Mouse (Mus musculus) activated CD4-positive, CD25-positive, alpha-beta regulatory T cell, adult 4 months (primary cell): ENCODE measurements around the gene Myadml2. TPM values are rescaled to one million over a fixed set of nuclear protein-coding genes. Genes with fewer than 3 reads are reported as not detected.
A peak's percentile ranks its signal among the peaks of the same experiment; 100 is the strongest.
"Not testable (repeated sequence)": the region's sequence is repeated elsewhere in the genome, so short reads cannot be mapped to it uniquely, and the experiment has no call there.

ENCODE experiments used
- ATAC-seq: one replicate; pipeline ENCODE4 v1.8.0; 2017
- polyA plus RNA-seq, 2 experiments: library from polyadenylated mRNA; unstranded; fragments of 100-300 nt; shearing (Covaris generic); gene quantifications; one replicate each; pipeline ENCODE4 v1.2.1; 2017

Gene Myadml2
- polyA plus RNA-seq, result not detected

DNA sequence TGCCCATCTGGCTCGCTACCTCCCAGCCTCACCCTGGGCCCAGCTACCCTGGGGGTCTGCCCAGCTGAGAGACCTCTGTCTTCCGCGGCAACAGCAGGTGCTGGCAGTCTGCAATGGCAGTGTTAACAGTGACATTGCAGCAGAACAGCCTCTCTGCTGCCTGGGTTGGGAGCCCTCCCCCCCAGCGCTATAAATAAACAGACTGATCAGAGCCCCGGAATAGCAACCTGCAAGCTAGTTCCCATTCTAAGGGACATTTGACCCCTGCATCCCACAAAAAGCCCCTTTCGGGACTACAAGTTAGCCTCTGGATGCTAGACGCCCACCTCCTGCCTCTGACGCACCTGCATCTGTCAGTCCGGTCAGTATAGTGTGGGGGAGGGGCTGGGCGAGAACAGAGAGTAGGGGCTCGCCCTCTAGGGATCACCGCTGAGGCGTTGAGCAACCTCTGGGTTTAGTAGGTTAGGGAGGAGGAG lies at the start of gene Myadml2:
TSS of gene Myadml2 (minus strand) at position 158 of the 476 bp plus-strand sequence.
- ATAC-seq, result no peak

GRCm38 (mm10) chr11:120697741-120698140 lies 49.8 kb upstream of the Myadml2 start:
- ATAC-seq, result no peak

- ATAC-seq, result no peak
Measured at GRCm38 (mm10) chr11:120696568-120696967, 48.6 kb upstream of the Myadml2 start.

- no peak for ATAC-seq
Measured at GRCm38 (mm10) chr11:120695641-120696040, 47.7 kb upstream of the Myadml2 start.

DNA sequence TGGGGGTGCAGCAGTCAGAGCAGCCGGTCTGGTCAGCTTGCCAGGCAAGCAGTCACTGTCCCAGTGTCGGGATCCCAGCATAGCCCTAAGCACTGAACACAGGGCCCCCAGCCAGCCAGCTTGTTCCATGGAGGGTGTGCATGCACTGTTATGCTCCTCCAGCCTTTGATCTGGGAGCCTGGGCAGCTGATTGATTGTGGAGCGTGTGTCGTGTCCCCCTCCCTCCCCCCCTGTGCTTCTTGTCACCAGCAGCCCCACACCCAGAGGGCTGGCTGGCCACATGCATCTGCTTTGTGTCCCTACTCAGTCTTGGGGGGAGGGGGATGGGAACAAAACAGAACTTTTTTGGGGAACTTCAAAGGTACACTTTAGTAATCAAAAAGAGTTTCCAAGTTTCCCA lies 47.2 kb upstream of the Myadml2 start:
- ATAC-seq, result no peak

DNA sequence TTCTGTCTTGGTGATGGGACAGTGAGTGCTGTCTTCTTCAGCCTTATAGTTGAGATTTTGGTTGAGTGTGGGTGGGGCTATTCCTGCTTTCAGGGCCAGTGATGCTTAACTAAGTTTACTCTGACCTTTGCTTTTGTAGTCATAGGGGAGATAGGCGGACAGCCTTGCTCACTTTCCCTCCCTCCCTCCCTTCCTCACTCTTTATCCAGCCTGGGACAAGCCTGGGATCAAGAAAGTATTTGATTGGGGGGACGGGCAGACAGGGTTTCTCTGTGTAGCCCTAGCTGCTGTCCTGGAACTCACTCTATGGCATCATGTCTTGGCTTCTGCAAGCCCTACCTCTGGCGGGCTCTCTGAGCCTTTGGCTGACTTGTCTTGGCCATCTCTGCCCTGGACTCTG lies 45.5 kb upstream of the Myadml2 start:
- no peak for ATAC-seq

- no peak for ATAC-seq
Measured at GRCm38 (mm10) chr11:120692471-120693011, 44.6 kb upstream of the Myadml2 start.

- no peak for ATAC-seq
Measured at GRCm38 (mm10) chr11:120689365-120689764, 41.4 kb upstream of the Myadml2 start.

GRCm38 (mm10) chr11:120686650-120687272 lies 38.8 kb upstream of the Myadml2 start:
- no peak for ATAC-seq

GRCm38 (mm10) chr11:120684660-120685059 lies 36.7 kb upstream of the Myadml2 start:
- ATAC-seq, result no peak

DNA sequence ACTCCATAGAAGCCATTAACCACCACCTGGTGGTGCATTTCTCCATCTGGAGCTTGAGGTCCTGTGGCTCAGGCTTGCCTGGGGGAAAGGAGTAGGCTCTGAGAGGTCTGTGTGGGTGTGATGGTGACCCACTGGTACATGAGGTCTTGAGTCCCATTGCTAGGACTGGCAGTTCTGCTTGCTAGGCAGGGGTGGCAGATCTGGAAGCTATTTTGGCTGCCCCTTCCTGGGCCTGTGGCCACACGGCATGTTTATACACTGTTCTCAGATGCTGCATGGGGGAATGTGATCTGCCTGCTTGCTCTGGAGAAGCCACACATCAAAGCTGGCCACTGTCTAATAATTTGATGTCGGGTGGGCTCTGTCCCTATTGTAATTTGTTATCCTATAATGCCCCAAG lies 36.1 kb upstream of the Myadml2 start:
- ATAC-seq, result no peak

GRCm38 (mm10) chr11:120683536-120683935 lies 35.6 kb upstream of the Myadml2 start:
- ATAC-seq, result no peak

DNA sequence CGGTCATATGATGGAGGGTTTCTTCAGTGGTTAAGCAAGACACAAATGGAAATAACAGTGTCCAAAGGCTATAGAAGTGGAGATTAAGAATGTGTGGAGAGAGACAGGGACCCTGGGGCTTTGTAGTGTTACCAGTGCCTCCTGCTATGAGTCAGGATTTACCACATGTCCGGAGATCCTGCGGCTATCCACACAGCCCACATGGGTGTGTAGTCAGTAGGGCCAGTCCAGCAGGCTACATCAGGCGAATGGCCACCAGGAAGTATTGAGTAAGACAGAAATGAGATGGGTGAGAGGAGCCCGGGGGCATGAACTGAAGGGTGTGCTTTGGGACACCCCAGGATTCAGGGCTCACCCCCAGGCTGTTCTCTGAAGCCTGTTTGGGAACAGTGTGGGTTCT lies 34.7 kb upstream of the Myadml2 start:
- no peak for ATAC-seq

DNA sequence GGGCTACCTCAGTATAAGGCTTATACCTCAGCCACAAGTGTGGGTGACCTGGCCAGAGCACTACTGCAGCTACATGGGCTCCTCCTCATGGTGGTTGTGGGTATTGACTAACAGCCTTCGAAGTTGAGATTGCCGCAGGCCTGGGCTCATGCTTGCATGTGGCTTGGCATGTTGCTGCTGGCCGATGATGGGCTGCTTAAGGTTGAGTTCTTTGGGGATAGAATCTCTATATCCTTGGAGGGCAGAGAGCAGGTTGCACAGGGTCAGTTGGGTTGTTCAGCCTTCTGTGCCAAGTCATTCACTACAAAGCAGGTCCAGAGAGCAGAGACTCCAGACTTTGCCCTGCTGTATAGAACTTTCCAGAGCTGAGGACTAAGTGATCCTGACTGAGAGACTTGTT lies 32.0 kb upstream of the Myadml2 start:
- ATAC-seq, result no peak

- ATAC-seq, result no peak
Measured at GRCm38 (mm10) chr11:120676951-120677350, 29.0 kb upstream of the Myadml2 start.

GRCm38 (mm10) chr11:120675875-120676274 lies 27.9 kb upstream of the Myadml2 start:
- ATAC-seq, result not testable (repeated sequence)

DNA sequence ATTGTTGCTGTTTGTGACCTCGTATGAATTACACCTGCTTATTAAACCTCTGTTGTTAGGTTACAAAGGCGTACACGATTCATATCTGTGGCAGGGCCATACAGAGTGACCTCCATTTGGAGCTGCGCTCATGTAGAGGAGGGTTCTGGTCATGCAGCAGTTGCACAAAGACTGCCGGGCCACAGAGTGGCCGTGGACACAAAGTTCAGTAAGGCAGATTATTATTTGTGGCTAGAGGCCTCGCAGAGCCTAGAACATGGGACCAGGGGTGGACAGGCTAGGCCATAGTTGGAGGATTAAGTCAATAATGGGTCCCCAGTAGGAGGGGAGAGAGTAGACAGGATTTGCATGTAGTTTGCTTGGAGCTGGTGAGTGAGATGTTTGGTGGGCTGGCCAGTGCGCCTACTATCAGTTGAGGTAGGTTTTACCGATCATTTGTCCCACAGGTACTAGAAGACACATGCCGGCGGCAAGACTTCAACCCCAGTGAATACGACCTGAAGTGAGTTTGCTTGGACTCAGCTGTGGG lies 25.7 kb upstream of the Myadml2 start:
- ATAC-seq, result no peak

DNA sequence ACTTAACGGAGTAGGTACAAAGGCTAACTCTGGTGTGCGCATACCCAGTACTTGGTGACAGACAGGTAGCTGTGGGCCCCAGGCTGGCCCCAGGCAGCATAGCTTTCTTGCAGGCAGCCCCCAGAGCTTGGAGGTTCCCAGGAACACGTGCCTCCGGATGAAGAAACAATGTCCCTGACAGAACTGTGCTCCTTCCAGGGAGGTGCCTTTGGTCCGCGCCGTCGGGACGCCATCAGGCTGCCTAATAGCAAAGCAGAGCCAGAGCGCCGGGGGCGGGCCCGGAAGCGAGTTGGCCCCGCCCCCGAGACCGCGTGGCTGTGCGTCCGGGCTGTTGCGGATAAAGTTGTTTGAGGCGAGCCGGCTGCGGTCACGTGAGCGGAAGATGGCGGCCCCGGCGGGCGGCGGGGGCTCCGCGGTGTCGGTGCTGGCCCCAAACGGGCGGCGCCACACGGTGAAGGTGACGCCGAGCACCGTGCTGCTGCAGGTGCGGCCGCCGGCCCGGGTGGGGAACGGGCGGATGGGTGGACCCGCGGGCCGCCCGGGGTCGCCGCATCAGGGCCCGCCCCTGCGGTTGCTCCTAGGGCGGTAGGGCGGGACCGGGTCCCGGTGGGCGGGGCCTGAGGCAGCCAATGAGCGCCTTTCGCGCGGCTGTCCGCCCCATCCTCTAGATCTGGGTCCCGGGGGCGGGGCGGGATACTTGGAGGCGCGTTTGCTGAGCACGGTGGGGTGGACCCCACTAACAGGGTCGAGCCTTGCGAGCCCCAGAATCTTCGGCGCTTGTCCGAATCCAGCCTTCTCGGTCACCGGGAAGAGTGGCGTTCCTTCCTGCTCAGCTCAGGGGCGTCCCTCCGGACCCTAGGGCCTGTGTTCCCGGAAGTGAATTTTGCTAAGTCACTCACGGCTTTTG lies 25.0 kb upstream of the Myadml2 start, which contains the start of gene Aspscr1:
TSS of gene Aspscr1 (plus strand) at position 287 of the 907 bp plus-strand sequence.
- ATAC-seq, result peak; percentile 85

GRCm38 (mm10) chr11:120666617-120667016 lies 18.7 kb upstream of the Myadml2 start:
- ATAC-seq, result no peak

- ATAC-seq, result no peak
Measured at GRCm38 (mm10) chr11:120665406-120665805, 17.4 kb upstream of the Myadml2 start.

DNA sequence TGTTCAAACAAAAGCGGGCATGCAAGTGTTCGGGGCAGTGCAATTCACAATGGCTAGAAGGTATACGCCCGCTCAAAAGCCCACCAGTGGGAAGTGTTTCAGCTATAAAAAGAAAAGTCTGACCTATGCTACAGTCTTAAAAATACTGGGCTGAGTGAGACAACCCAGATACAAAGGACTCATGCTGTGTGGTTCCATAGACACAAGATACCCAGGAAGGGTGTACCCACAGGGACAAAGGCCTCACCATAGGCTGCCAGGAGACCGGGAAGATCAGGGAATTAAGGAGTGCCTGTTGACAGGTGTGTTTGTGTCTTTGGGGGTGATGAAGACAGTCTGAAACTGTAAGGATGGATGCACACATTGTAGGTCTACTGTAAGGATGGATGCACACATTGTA lies 15.8 kb upstream of the Myadml2 start:
- ATAC-seq, result no peak

DNA sequence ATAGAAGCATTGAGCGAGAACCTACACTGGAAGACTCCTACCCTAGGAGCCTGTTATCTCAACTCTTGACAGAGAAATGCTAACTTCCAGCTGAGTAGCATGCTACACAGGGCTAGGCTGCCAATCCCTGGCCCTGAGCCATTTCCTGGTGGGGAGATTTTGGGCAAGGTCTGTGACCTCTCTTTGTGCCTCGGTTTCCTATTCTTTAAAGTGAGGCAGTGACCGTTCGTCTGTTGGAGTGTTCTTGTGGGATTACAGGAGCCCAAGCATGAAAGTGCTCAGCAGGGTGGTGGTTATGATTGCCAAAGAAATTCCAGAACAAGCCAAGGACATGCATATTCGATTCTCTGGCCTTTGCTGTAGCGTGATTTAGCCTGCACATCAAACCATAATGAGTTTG lies 14.8 kb upstream of the Myadml2 start:
- ATAC-seq, result no peak

- ATAC-seq, result no peak
Measured at GRCm38 (mm10) chr11:120661076-120661460, 13.1 kb upstream of the Myadml2 start, which contains the start of gene Notum. Gene Notum (minus strand): TSS chr11:120661175.
